Mouse (Mus musculus): ENCODE measurements at regions not wholly inside any gene's neighbourhood (a gene's known extent, or its start where the extent isn't known, plus 50 kb on each side); places are given as distances from the start of the nearest gene placed in this dataset.

DNA sequence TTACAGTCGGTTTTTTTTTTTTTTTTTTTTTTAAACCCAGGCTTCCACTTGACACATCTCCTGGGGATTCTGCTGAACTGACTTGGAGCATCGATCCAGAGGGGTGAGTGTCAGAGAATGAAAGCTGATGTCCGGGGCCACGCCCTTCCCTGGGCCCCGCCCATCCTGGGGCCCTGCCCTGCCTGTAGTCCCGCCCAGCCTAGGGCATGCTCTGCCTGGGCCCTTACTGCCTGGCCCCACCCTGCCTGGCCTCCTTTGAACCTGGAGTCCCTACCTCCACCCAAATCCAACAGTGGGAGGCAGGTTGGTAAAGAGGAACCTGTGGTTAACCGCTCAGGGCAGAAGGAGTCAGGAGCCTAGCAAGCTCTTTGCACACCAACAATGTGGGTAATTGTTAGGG, 293.7 kb upstream of the Kcnab2 start:
- DNase-seq (ENCODE audit: low spot score), result no peak
- 62% methylated on average over 7 of the region's 7 CpGs for WGBS
- Histone ChIP-seq H3K9ac (replicated peaks; ENCODE audit: low read depth, low read length) (no peak overlapping the region), H3K4me2 (ENCODE audit: low read depth, low read length) (no peak overlapping the region), H3K4me3 (ENCODE audit: low read depth, low read length) (no peak overlapping the region), H3K9me3 (replicated peaks; ENCODE audit: control insufficient read depth, low read length) (0 out of 2 replicates have a peak, but pooled peaks cover 7% of the 10 kb centered on the region), H3K27me3 (ENCODE audit: control insufficient read depth, insufficient read depth, low read length) (no peaks in the 10 kb centered on the region), H3K4me1 (ENCODE audit: control insufficient read depth, insufficient read depth) (no peaks in the 10 kb centered on the region), H3K36me3 (replicated peaks; ENCODE audit: control insufficient read depth, insufficient read depth, low read length) (no peaks in the 10 kb centered on the region), H3K27ac (ENCODE audit: low read depth) (no peak overlapping the region)
- TF ChIP-seq CTCF (IDR thresholded peaks at IDR 0.05; ENCODE audit: low read depth), result no peak
- no peak for TF ChIP-seq EP300 (IDR thresholded peaks at IDR 0.05; ENCODE audit: low read depth)
- ATAC-seq (ENCODE audit: insufficient read depth, low read depth), result no peak

DNA sequence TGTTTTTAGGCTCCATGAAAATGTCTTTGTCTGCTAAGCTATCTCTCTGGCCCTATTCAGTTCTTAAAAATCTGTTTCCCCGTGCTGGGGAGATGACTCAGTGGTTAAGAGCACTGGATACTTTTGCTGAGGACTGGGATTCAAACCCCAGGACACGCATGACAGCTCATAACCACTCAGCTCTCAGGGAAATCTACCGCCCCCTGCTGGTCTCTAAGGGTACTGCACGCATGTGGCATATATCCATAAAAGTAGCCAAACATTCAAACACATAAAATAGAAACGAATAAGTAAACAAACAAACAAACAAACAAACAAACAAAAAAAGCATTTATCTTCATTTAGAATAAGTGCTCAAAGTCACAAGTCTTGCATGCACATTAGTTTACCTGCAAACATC, 289.7 kb upstream of the Kcnab2 start:
- no peak for TF ChIP-seq EP300 (IDR thresholded peaks at IDR 0.05; ENCODE audit: low read depth)
- no peak for TF ChIP-seq CTCF (IDR thresholded peaks at IDR 0.05; ENCODE audit: low read depth)
- 73% methylated on average over 5 of the region's 5 CpGs for WGBS
- no peaks in the 10 kb centered on the region for H3K4me1 ChIP-seq (ENCODE audit: control insufficient read depth, insufficient read depth)
- H3K36me3 ChIP-seq (replicated peaks; ENCODE audit: control insufficient read depth, insufficient read depth, low read length), result no peaks in the 10 kb centered on the region
- no peak overlapping the region for H3K4me3 ChIP-seq (ENCODE audit: low read depth, low read length)
- no peak overlapping the region for H3K27ac ChIP-seq (ENCODE audit: low read depth)
- no peak overlapping the region for H3K9ac ChIP-seq (replicated peaks; ENCODE audit: low read depth, low read length)
- DNase-seq (ENCODE audit: low spot score) (no peak), ATAC-seq (ENCODE audit: insufficient read depth, low read depth) (no peak)
- H3K27me3 ChIP-seq (ENCODE audit: control insufficient read depth, insufficient read depth, low read length), result no peaks in the 10 kb centered on the region
- no peak overlapping the region for H3K4me2 ChIP-seq (ENCODE audit: low read depth, low read length)
- H3K9me3 ChIP-seq (replicated peaks; ENCODE audit: control insufficient read depth, low read length), result 0 out of 2 replicates have a peak, but pooled peaks cover 10% of the 10 kb centered on the region

DNA sequence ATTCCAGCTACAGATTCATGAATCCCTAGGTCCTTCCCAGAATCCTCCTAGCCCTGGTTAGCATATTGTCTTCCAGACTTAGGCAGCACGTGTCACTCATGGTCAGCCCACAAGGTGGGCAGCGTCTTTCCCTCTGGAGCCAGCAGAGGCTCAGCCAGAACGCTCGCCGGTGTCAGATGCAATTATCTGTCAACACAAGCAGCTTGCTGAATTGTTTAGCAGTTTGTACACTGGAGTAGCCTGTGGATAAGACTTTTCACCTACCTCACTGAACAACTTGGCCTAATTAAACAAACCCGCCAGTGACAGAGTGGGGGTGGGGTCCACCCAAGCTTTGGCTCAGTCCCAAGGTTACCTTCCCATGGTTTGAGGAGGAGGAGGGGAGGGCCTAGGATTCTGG, 285.4 kb upstream of the Kcnab2 start:
- Histone ChIP-seq H3K27ac (ENCODE audit: low read depth) (no peak overlapping the region), H3K4me1 (ENCODE audit: control insufficient read depth, insufficient read depth) (no peaks in the 10 kb centered on the region), H3K9ac (replicated peaks; ENCODE audit: low read depth, low read length) (no peak overlapping the region), H3K27me3 (ENCODE audit: control insufficient read depth, insufficient read depth, low read length) (no peaks in the 10 kb centered on the region), H3K36me3 (replicated peaks; ENCODE audit: control insufficient read depth, insufficient read depth, low read length) (no peaks in the 10 kb centered on the region), H3K9me3 (replicated peaks; ENCODE audit: control insufficient read depth, low read length) (0 out of 2 replicates have a peak, but pooled peaks cover 10% of the 10 kb centered on the region), H3K4me2 (ENCODE audit: low read depth, low read length) (no peak overlapping the region), H3K4me3 (ENCODE audit: low read depth, low read length) (no peak overlapping the region)
- whole genome bisulfite sequencing, result 52% methylated on average over 6 of the region's 6 CpGs
- TF ChIP-seq CTCF (IDR thresholded peaks at IDR 0.05; ENCODE audit: low read depth) (no peak), EP300 (IDR thresholded peaks at IDR 0.05; ENCODE audit: low read depth) (no peak)
- ATAC-seq (ENCODE audit: insufficient read depth, low read depth) (no peak), DNase-seq (ENCODE audit: low spot score) (no peak)

DNA sequence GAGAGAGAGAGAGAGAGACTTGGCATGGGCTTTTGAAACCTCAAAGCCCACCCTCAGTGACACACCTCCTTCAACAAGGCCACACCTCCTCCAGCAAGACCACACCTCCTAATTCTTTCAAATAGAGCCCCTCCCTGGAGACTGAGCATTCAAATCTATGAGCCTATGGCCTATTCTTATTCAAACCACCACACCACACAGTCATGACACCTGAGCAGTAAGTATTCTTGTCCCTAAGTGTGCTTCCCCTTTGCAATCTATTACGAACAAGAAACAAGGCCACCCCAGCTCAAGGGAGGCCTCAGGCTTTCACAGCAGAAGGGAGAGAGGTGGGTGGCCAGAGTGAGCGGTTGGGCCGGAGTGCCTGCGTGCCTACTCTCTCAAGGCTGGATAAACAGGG, 284.9 kb upstream of the Kcnab2 start:
- 84% methylated on average over 4 of the region's 4 CpGs for WGBS
- no peak for ATAC-seq (ENCODE audit: insufficient read depth, low read depth)
- TF ChIP-seq CTCF (IDR thresholded peaks at IDR 0.05; ENCODE audit: low read depth), result no peak
- TF ChIP-seq EP300 (IDR thresholded peaks at IDR 0.05; ENCODE audit: low read depth), result no peak

DNA sequence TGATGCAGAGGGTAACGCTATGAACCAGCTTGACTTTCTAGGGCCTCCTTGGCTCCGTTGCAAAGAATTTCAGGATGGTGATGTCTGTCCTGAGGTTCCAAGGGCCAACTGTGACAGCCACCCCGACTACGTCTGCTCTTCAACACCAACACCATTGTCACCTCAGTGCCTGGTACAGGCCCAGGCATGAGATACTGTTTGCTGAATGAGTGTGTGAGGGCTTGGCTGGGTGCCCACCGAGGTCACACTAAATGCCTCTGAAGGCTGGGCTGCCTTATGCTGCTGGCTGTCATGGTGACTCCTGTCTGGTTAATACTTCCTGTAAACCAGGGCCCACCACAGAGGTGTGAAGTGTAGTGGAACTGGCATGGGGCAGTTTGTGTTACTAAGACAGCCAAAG, 279.5 kb upstream of the Kcnab2 start:
- no peak overlapping the region for H3K4me2 ChIP-seq (ENCODE audit: low read depth, low read length)

More for the DNA sequence above, 284.9 kb upstream of the Kcnab2 start:
- no peak for DNase-seq (ENCODE audit: low spot score)
- Histone ChIP-seq H3K4me2 (ENCODE audit: low read depth, low read length) (no peak overlapping the region), H3K27me3 (ENCODE audit: control insufficient read depth, insufficient read depth, low read length) (no peaks in the 10 kb centered on the region), H3K36me3 (replicated peaks; ENCODE audit: control insufficient read depth, insufficient read depth, low read length) (no peaks in the 10 kb centered on the region), H3K27ac (ENCODE audit: low read depth) (no peak overlapping the region), H3K9me3 (replicated peaks; ENCODE audit: control insufficient read depth, low read length) (0 out of 2 replicates have a peak, but pooled peaks cover 7% of the 10 kb centered on the region), H3K4me3 (ENCODE audit: low read depth, low read length) (no peak overlapping the region), H3K9ac (replicated peaks; ENCODE audit: low read depth, low read length) (no peak overlapping the region), H3K4me1 (ENCODE audit: control insufficient read depth, insufficient read depth) (no peaks in the 10 kb centered on the region)

DNA sequence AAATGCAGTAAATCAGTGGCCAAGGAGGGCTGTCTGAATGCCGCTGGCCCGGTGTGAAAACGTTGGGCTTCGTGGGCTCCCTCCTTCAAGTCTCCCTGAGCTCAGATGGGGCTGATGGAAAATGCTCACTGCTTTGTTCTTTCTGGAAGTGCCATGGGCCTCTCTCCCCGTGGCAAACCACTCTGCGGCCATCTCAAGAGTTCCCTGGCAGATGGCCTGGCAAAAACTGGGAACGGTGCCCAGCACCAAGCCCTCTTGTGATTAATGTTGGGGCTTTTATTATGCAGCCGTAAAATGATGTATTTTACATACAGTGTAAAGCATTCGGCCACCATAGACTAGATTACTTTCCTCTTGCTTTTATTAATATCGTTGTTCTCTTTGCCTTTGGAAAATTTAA, 278.9 kb upstream of the Kcnab2 start:
- no peaks in the 10 kb centered on the region for H3K36me3 ChIP-seq (replicated peaks; ENCODE audit: control insufficient read depth, insufficient read depth, low read length)
- H3K9me3 ChIP-seq (replicated peaks; ENCODE audit: control insufficient read depth, low read length), result no peaks in the 10 kb centered on the region
- ATAC-seq (ENCODE audit: insufficient read depth, low read depth), result no peak
- H3K27ac ChIP-seq (ENCODE audit: low read depth), result no peak overlapping the region
- no peak overlapping the region for H3K4me2 ChIP-seq (ENCODE audit: low read depth, low read length)
- no peak overlapping the region for H3K9ac ChIP-seq (replicated peaks; ENCODE audit: low read depth, low read length)
- H3K4me3 ChIP-seq (ENCODE audit: low read depth, low read length), result no peak overlapping the region
- H3K4me1 ChIP-seq (ENCODE audit: control insufficient read depth, insufficient read depth), result no peaks in the 10 kb centered on the region
- H3K27me3 ChIP-seq (ENCODE audit: control insufficient read depth, insufficient read depth, low read length), result no peaks in the 10 kb centered on the region
- TF ChIP-seq EP300 (IDR thresholded peaks at IDR 0.05; ENCODE audit: low read depth) (no peak), CTCF (IDR thresholded peaks at IDR 0.05; ENCODE audit: low read depth) (no peak)
- no peak for DNase-seq (ENCODE audit: low spot score)
- WGBS, result 74% methylated on average over 10 of the region's 10 CpGs

More for the DNA sequence above, 279.5 kb upstream of the Kcnab2 start:
- Histone ChIP-seq H3K9me3 (replicated peaks; ENCODE audit: control insufficient read depth, low read length) (no peaks in the 10 kb centered on the region), H3K27ac (ENCODE audit: low read depth) (no peak overlapping the region), H3K9ac (replicated peaks; ENCODE audit: low read depth, low read length) (no peak overlapping the region), H3K27me3 (ENCODE audit: control insufficient read depth, insufficient read depth, low read length) (no peaks in the 10 kb centered on the region), H3K36me3 (replicated peaks; ENCODE audit: control insufficient read depth, insufficient read depth, low read length) (no peaks in the 10 kb centered on the region), H3K4me3 (ENCODE audit: low read depth, low read length) (no peak overlapping the region), H3K4me1 (ENCODE audit: control insufficient read depth, insufficient read depth) (no peaks in the 10 kb centered on the region)
- 80% methylated on average over 5 of the region's 5 CpGs for WGBS
- ATAC-seq (ENCODE audit: insufficient read depth, low read depth) (no peak), DNase-seq (ENCODE audit: low spot score) (no peak)
- TF ChIP-seq EP300 (IDR thresholded peaks at IDR 0.05; ENCODE audit: low read depth) (no peak), CTCF (IDR thresholded peaks at IDR 0.05; ENCODE audit: low read depth) (no peak)

Data from heart, postnatal 0 days (tissue).